Mouse (Mus musculus) megakaryocyte progenitor cell, adult 5-6 weeks (primary cell): Measurements from ENCODE around the gene Serpina3f. TPM values are rescaled to one million over a fixed set of nuclear protein-coding genes. Genes with fewer than 3 reads are reported as not detected.
"Not testable (repeated sequence)": the region's sequence is repeated elsewhere in the genome, so short reads cannot be mapped to it uniquely, and the experiment has no call there.

Experiments used
- ATAC-seq: replicated peaks from 2 replicates; pipeline ENCODE4 v1.8.0; 2016; ENCODE audit warnings: mild to moderate bottlenecking, moderate TSS enrichment, inconsistent platforms; ENCODE audit not compliant: poor library complexity
- total RNA-seq, 2 experiments: library from RNA; stranded (forward) in 1 of 2; stranded (reverse) in 1 of 2; fragments of 157-497, 149-512 nt in 1 of 2; fragments of 200-1000 nt in 1 of 2; gene quantifications; 2 replicates each; pipeline versions ENCODE4 v1.2.3 to v1.2.4; 2015 to 2017

Serpina3f gene
- total RNA-seq (2015) (1.7 and 2.1 TPM in 2 replicates), total RNA-seq (2017) (1.2 and 1.4 TPM in 2 replicates)

- no peak for ATAC-seq
Observed at GRCm38 (mm10) chr12:104214445-104214753, at the start of gene Serpina3f. Gene Serpina3f, plus strand, starts transcription at chr12:104214544.

GRCm38 (mm10) chr12:104174747-104175146, 39.6 kb upstream of the Serpina3f start:
- peak; percentile 91 for ATAC-seq

GRCm38 (mm10) chr12:104175636-104176035, 38.7 kb upstream of the Serpina3f start:
- no peak for ATAC-seq

GRCm38 (mm10) chr12:104178577-104178976, 35.8 kb upstream of the Serpina3f start:
- no peak for ATAC-seq

- no peak for ATAC-seq
Observed at GRCm38 (mm10) chr12:104178987-104179386, 35.4 kb upstream of the Serpina3f start.

GRCm38 (mm10) chr12:104185046-104185445, 29.3 kb upstream of the Serpina3f start:
- ATAC-seq: no peak

- ATAC-seq: peak; percentile 69
Observed at GRCm38 (mm10) chr12:104186041-104186581, 28.2 kb upstream of the Serpina3f start.

- ATAC-seq: no peak
Observed at GRCm38 (mm10) chr12:104189246-104189645, 25.1 kb upstream of the Serpina3f start.

GRCm38 (mm10) chr12:104190852-104191251, 23.5 kb upstream of the Serpina3f start:
- no peak for ATAC-seq

- ATAC-seq: peak; percentile 56; the same call in 1 of the 2 replicates
Observed at GRCm38 (mm10) chr12:104209149-104209548, 5.2 kb upstream of the Serpina3f start.

- 0 out of 2 replicates have a peak, but pooled peaks have one; percentile 30 for ATAC-seq
Observed at GRCm38 (mm10) chr12:104209802-104210201, 4.5 kb upstream of the Serpina3f start.

- peak; percentile 81 for ATAC-seq
Observed at GRCm38 (mm10) chr12:104213689-104214444, 477 bp upstream of the Serpina3f start.

- no peak for ATAC-seq
Observed at GRCm38 (mm10) chr12:104215249-104215648, 905 bp downstream of the Serpina3f start.

GRCm38 (mm10) chr12:104221616-104222015, 7.3 kb downstream of the Serpina3f start:
- ATAC-seq: no peak

- 0 out of 2 replicates have a peak, but pooled peaks have one; percentile 5 for ATAC-seq
Observed at GRCm38 (mm10) chr12:104223690-104224089, 9.3 kb downstream of the Serpina3f start.

GRCm38 (mm10) chr12:104224598-104225300, 10.4 kb downstream of the Serpina3f start:
- ATAC-seq: peak; percentile 91

GRCm38 (mm10) chr12:104230762-104231161, 16.4 kb downstream of the Serpina3f start:
- ATAC-seq: peak; percentile 61

GRCm38 (mm10) chr12:104235915-104236314, 21.6 kb downstream of the Serpina3f start, which contains the start of gene Serpina3g:
Gene Serpina3g, plus strand, starts transcription at chr12:104236245.
- ATAC-seq: peak; percentile 71

GRCm38 (mm10) chr12:104238048-104238447, 23.7 kb downstream of the Serpina3f start:
- ATAC-seq: not testable (repeated sequence)

GRCm38 (mm10) chr12:104243307-104243706, 29.0 kb downstream of the Serpina3f start:
- ATAC-seq: no peak

GRCm38 (mm10) chr12:104245092-104245491, 30.7 kb downstream of the Serpina3f start:
- peak; percentile 64 for ATAC-seq

- ATAC-seq: no peak
Observed at GRCm38 (mm10) chr12:104245595-104245994, 31.3 kb downstream of the Serpina3f start.
